Mouse (Mus musculus) liver, embryonic 14.5 days (tissue): ENCODE measurements around the gene Hoxd3. TPM values are rescaled to one million over a fixed set of nuclear protein-coding genes. Genes with fewer than 3 reads are reported as not detected.
A peak's percentile ranks its signal among the peaks of the same experiment; 100 is the strongest.

Source experiments
- ATAC-seq: fragments of 200-750 bp; cut with Nextera tagmentation; 2 replicates; pipeline ENCODE4 v1.8.0; 2017; ENCODE audit warnings: moderate number of reproducible peaks, mild to moderate bottlenecking, moderate library complexity; ENCODE audit not compliant: insufficient read depth
- DNase-seq, 3 experiments: peaks; one replicate each; pipeline ENCODE4 v3.0.0-alpha.2; 2012 to 2013; ENCODE audit warnings: low read depth in 3 of 3, low spot score in 3 of 3
- H3K27ac ChIP-seq: fragments of 300-500 bp; sonication (generic); 2 replicates; pipeline ENCODE4 v1.5.1; 2014; ENCODE audit warnings: moderate library complexity, mild to moderate bottlenecking, control low read depth, inconsistent platforms
- H3K27me3 ChIP-seq: fragments of 300-500 bp; sonication (generic); 2 replicates; pipeline ENCODE4 v1.6.1; 2014; ENCODE audit warnings: mild to moderate bottlenecking, low read length, moderate library complexity; ENCODE audit not compliant: control insufficient read depth, insufficient read depth
- H3K36me3 ChIP-seq: fragments of 300-500 bp; sonication (generic); replicated peaks from 2 replicates; pipeline ENCODE4 v1.6.1; 2014; ENCODE audit warnings: low read depth; ENCODE audit not compliant: control insufficient read depth, insufficient read depth
- H3K4me1 ChIP-seq, 2 experiments: fragments of 200-500 bp in 1 of 2; fragments of 300-500 bp in 1 of 2; sonication (generic) in 1 of 2; replicated peaks; 2 replicates each; pipeline ENCODE4 v1.6.1; 2012 to 2014; ENCODE audit warnings: antibody characterized with exemption in 1 of 2, inconsistent platforms in 1 of 2, low read length in 1 of 2; ENCODE audit not compliant: control insufficient read depth in 2 of 2, insufficient read depth in 2 of 2
- H3K4me2 ChIP-seq: fragments of 300-500 bp; sonication (generic); 2 replicates; pipeline ENCODE4 v1.6.1; 2014; ENCODE audit warnings: low read depth, mild to moderate bottlenecking, control low read depth, moderate library complexity
- H3K4me3 ChIP-seq, 2 experiments: fragments of 200-500 bp in 1 of 2; fragments of 300-500 bp in 1 of 2; sonication (generic) in 1 of 2; 2 replicates each; pipeline ENCODE4 v1.5.1; 2012 to 2014; ENCODE audit warnings: low read depth in 2 of 2, low read length in 2 of 2, mild to moderate bottlenecking in 2 of 2, control low read depth in 1 of 2, inconsistent platforms in 1 of 2, moderate library complexity in 1 of 2; ENCODE audit not compliant: insufficient read depth in 1 of 2
- H3K9ac ChIP-seq: fragments of 300-500 bp; sonication (generic); replicated peaks from 2 replicates; pipeline ENCODE4 v1.6.1; 2014; ENCODE audit warnings: mild to moderate bottlenecking, control low read depth, moderate library complexity
- H3K9me3 ChIP-seq: fragments of 300-500 bp; sonication (generic); 2 replicates; pipeline ENCODE4 v1.6.1; 2016; ENCODE audit warnings: low read length, mixed read lengths; ENCODE audit not compliant: control insufficient read depth
- CTCF ChIP-seq: IDR thresholded peaks from 2 replicates; pipeline ENCODE4 v1.5.1; 2016; ENCODE audit warnings: antibody characterized with exemption, low read depth, control low read depth
- EP300 ChIP-seq: IDR thresholded peaks from 2 replicates; pipeline ENCODE4 v1.6.1; 2016; ENCODE audit warnings: antibody characterized with exemption, low read depth
- WGBS: fragments of 180-500 bp; shearing (Covaris S2); extraction: QIAGEN DNeasy Blood & Tissue Kit; methylation state at CpG from one replicate; pipeline ENCODE4 v1.1.7; 2014; ENCODE audit not compliant: insufficient replicate concordance; 5-methylcytosine and 5-hydroxymethylcytosine counted together
- polyA plus RNA-seq, 2 experiments: library from polyadenylated mRNA; depleted of rRNA in 1 of 2; stranded (reverse) in 1 of 2; unstranded in 1 of 2; fragments of >200 nt; fragmentation: Nextera tagmentation in 1 of 2; extraction: Ambion mirVana in 1 of 2; gene quantifications; 2 replicates each; pipeline versions ENCODE4 v1.2.1 to v1.2.3; 2012 to 2014

Gene Hoxd3
- polyA plus RNA-seq (2012; rRNA removed), result 0.02 and 0.19 TPM in 2 replicates
- polyA plus RNA-seq (2014; fragmentation: Nextera tagmentation; extraction: Ambion mirVana), result not detected in 2 replicates

GRCm38 (mm10) chr2:74711721-74712621 lies at the start of gene Hoxd3, which contains the start of gene Hoxd4:
Gene Hoxd3 (plus strand): TSS chr2:74711927.
Gene Hoxd4 (plus strand): TSS chr2:74711929.
- Histone ChIP-seq H3K27me3 (peaks cover 89% of the 10 kb centered on the region), H3K9me3 (no peaks in the 10 kb centered on the region), H3K9ac (no peak within 1 kb of the TSS), H3K27ac (no peak within 1 kb of the TSS), H3K4me1 (no peaks in the 10 kb centered on the region), H3K4me2 (peak within 1 kb of the TSS; percentile 32), H3K4me3 (peak within 1 kb of the TSS in 1 of 2 experiments; percentile 20; a peak in 1 of 4 replicates), H3K36me3 (no peaks in the 10 kb centered on the region)
- TF ChIP-seq CTCF (no peak), EP300 (no peak)
- no peak for DNase-seq
- ATAC-seq, result no peak
- WGBS, result 1% methylated on average over 65 of the region's 65 CpGs

GRCm38 (mm10) chr2:74663291-74663925 lies 48.3 kb upstream of the Hoxd3 start:
- H3K9me3 ChIP-seq, result no peaks in the 10 kb centered on the region
- no peak overlapping the region for H3K9ac ChIP-seq
- peaks cover 97% of the 10 kb centered on the region for H3K27me3 ChIP-seq
- H3K27ac ChIP-seq, result no peak overlapping the region
- 3% methylated on average over 18 of the region's 18 CpGs for WGBS
- peak; percentile 48 for TF ChIP-seq CTCF
- TF ChIP-seq EP300, result no peak
- DNase-seq (no peak), ATAC-seq (no peak)
- H3K4me3 ChIP-seq, result no peak overlapping the region
- no peaks in the 10 kb centered on the region for H3K4me1 ChIP-seq
- H3K4me2 ChIP-seq, result no peak overlapping the region
- no peaks in the 10 kb centered on the region for H3K36me3 ChIP-seq

DNA sequence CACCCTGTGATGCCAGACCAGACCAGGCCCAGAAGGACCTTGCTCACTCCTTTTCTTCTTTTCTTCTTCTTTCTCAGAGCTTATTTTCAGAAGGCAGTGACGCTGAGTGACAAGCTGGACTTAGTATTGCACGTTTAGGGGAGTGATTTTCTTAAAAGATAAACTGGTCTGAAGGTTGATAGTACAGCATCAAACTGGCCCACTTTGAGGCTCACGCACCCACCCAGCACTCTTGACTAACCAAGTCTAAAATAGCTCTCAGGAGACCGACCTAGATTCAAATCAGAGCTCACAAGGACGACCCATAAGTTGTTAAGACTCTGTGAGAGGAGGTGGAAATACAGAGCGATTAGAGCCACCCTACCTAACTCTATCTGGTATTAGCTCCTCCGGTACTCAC lies 45.3 kb upstream of the Hoxd3 start:
- Histone ChIP-seq H3K4me1 (no peaks in the 10 kb centered on the region), H3K9ac (no peak overlapping the region), H3K36me3 (no peaks in the 10 kb centered on the region), H3K27ac (no peak overlapping the region), H3K9me3 (no peaks in the 10 kb centered on the region), H3K27me3 (peaks cover 96% of the 10 kb centered on the region), H3K4me2 (no peak overlapping the region), H3K4me3 (no peak overlapping the region)
- 2% methylated on average over 7 of the region's 7 CpGs for WGBS
- DNase-seq (no peak), ATAC-seq (no peak)
- TF ChIP-seq CTCF, result no peak
- TF ChIP-seq EP300, result no peak

DNA sequence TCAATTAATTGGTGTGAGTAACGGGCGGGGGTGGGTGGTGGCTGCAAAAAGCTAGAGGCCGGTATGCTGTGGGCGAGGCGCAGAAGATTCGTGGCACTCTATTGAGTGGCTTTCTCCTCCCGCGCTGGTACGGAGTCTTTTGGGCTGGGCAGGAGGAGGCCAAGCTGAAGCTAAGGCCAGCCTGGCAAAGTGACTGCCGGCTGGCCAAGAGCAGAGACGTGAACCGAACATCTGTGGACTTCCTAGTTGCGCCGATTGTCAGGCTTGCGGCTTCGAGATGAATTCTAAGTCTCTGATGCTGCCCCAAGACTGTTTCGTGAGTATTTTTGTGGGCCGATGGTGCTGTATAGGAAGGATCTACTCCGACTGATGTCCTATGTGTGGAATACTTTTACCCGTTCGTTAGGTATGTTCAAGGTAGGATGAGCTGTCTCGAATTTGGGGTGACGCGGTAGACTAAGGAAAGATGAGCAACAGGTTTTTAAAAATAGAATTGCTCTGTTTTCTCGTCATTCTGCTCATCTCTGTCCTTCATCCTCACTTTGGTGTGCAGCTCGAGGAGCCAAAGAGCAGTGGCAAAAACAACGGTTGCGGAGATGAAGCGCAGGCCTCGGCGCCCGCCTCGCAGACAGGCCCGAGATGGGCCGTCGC lies 44.4 kb upstream of the Hoxd3 start:
- Histone ChIP-seq H3K4me2 (no peak overlapping the region), H3K36me3 (no peaks in the 10 kb centered on the region), H3K9ac (no peak overlapping the region), H3K27me3 (peaks cover 96% of the 10 kb centered on the region), H3K27ac (no peak overlapping the region), H3K9me3 (no peaks in the 10 kb centered on the region), H3K4me1 (no peaks in the 10 kb centered on the region), H3K4me3 (no peak overlapping the region)
- no peak for DNase-seq
- 3% methylated on average over 36 of the region's 36 CpGs for WGBS
- ATAC-seq, result no peak
- TF ChIP-seq EP300 (no peak), CTCF (no peak)
